Mouse (Mus musculus): Measurements from ENCODE around the gene Zfp607a. TPM values are rescaled to one million over a fixed set of nuclear protein-coding genes. Genes with fewer than 3 reads are reported as not detected.

Gene Zfp607a
- total and polyA plus RNA-seq, 3 experiments = 0.47 to 3.4 (median 2.5) TPM

DNA sequence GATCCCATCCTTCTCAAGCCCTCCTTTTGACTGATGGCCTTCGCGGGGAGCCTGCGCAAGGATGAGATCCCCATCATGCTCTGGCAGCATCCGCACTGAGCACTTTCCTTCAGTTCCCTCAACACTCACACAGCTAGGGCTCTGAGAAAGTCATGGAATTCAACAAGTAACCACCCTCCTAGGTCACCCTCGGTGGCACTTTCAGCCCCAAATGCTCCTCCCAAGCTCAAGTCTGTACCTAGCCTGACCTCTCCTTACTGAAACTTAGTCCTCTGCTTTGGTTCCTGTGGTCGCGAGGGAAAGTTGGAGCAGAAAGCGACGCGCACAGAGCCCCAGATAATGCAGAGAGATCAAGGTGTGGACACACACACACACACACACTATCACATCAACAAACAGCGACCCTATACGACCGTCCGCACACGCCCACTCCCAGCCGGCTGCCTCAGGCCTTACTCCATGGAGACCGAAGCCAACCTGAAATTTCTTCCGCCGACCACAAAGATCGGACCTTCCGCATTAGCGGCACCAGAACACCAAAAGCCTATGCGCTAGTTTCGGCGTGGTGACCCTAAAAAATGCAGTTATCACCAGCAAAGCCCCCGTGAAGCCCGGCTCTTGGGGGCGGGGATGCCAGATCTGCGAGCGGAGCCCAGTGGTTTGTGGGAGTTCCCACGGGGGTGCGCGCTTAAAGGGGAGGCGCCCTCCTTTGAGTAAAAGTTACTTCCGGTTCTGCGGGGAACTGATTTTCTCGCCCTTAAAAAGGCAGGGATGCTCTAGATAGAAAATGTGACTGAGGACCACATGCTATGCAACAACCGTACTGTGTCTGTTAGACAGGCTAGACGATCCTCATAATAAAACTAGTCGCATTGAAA is 71.7 kb downstream of the Zfp607a start, which contains the start of gene Zfp974:
Gene Zfp974 (minus strand): TSS at position 643 of the 878 bp plus-strand sequence.
- H3K36me3 ChIP-seq (ENCODE audit: control insufficient read depth, insufficient read depth, low read length) = no peaks in the 10 kb centered on the region
- H3K27ac ChIP-seq = peak within 1 kb of the TSS; percentile 54
- no peaks in the 10 kb centered on the region for H3K27me3 ChIP-seq (ENCODE audit: control insufficient read depth, insufficient read depth, low read length)
- no peaks in the 10 kb centered on the region for H3K79me2 ChIP-seq (replicated peaks; ENCODE audit: control insufficient read depth, insufficient read depth, low read length)
- peak within 1 kb of the TSS; percentile 73 for H3K4me3 ChIP-seq
- TF ChIP-seq CTCF (IDR thresholded peaks at IDR 0.05) (no peak), POLR2A (IDR thresholded peaks at IDR 0.05; ENCODE audit: insufficient read depth, low read depth, low read length) (0 out of 2 replicates have a peak, but pooled peaks have one; percentile 34), EP300 (IDR thresholded peaks at IDR 0.05; ENCODE audit: insufficient read depth, low read depth, low read length) (no peak)
- no peaks in the 10 kb centered on the region; the same call in 1 of the 2 replicates for H3K4me1 ChIP-seq (ENCODE audit: control insufficient read depth, insufficient read depth, low read length)
- H3K9ac ChIP-seq (ENCODE audit: low read depth, low read length) = peak within 1 kb of the TSS; percentile 68
- 4% methylated on average over 40 of the region's 40 CpGs for WGBS
- intact Hi-C loops (cut with DNase I) = loop anchor here (5.0 kb wide), 1 partner anchor 67 kb away; no protein-coding TSS in a partner anchor
- peak; percentile 69 for DNase-seq

Other genes starting within 250 kb of the Zfp607a start
- not detected for gene Ttc9b, start 203.6 kb upstream of the Zfp607a start, total RNA-seq (2021)
- gene Ttc9b, start 203.6 kb upstream of the Zfp607a start, polyA plus RNA-seq (2012; rRNA removed) = not detected in 2 replicates
- gene Map3k10, start 182.9 kb upstream of the Zfp607a start, total RNA-seq (2021) = 10 to 100 TPM; 20.6 to 21.7 TPM
- gene Map3k10, start 182.9 kb upstream of the Zfp607a start, polyA plus RNA-seq (2012; rRNA removed) = 13.5 and 14.6 TPM in 2 replicates
- gene Zfp607b, start 168.2 kb upstream of the Zfp607a start, total RNA-seq (2021) = under 1 TPM; 0.42 to 0.52 TPM
- 0.18 and 0.20 TPM in 2 replicates for gene Zfp607b, start 168.2 kb upstream of the Zfp607a start, polyA plus RNA-seq (2012; rRNA removed)
- gene Zfp60, start 126.1 kb upstream of the Zfp607a start, total RNA-seq (2021) = 1 to 10 TPM; 8.8 to 8.9 TPM
- gene Zfp60, start 126.1 kb upstream of the Zfp607a start, polyA plus RNA-seq (2012; rRNA removed) = 1.6 and 3.7 TPM in 2 replicates
- gene Zfp626, start 50.3 kb upstream of the Zfp607a start, total RNA-seq (2021) = 1 to 10 TPM; 5.1 to 5.2 TPM
- gene Zfp626, start 50.3 kb upstream of the Zfp607a start, polyA plus RNA-seq (2012; rRNA removed) = 0.68 and 1.4 TPM in 2 replicates
- gene Zfp59, start 18.9 kb upstream of the Zfp607a start, total RNA-seq (2021) = 1 to 10 TPM; 2.8 to 3.1 TPM
- gene Zfp59, start 18.9 kb upstream of the Zfp607a start, polyA plus RNA-seq (2012; rRNA removed) = 0.62 and 1.5 TPM in 2 replicates
- gene Zfp974, start 71.9 kb downstream of the Zfp607a start, total RNA-seq (2021) = 1 to 10 TPM; 4.3 to 4.4 TPM
- 1.6 and 1.8 TPM in 2 replicates for gene Zfp974, start 71.9 kb downstream of the Zfp607a start, polyA plus RNA-seq (2012; rRNA removed)
- 1 to 10 TPM; 8.0 to 8.6 TPM for gene Zfp780b, start 121.6 kb downstream of the Zfp607a start, total RNA-seq (2021)
- gene Zfp780b, start 121.6 kb downstream of the Zfp607a start, polyA plus RNA-seq (2012; rRNA removed) = 1.5 and 3.1 TPM in 2 replicates
- 1 to 10 TPM in 1 of 2 experiments, under 1 TPM in 1; 0.68 to 1.3 TPM for gene Zfp850, start 156.6 kb downstream of the Zfp607a start, total RNA-seq (2021)
- gene Zfp850, start 156.6 kb downstream of the Zfp607a start, polyA plus RNA-seq (2012; rRNA removed) = 0.23 TPM in 2 replicates
- gene Psmc4, start 192.6 kb downstream of the Zfp607a start, total RNA-seq (2021) = 10 to 100 TPM; 81.9 TPM
- 75.2 and 106 TPM in 2 replicates for gene Psmc4, start 192.6 kb downstream of the Zfp607a start, polyA plus RNA-seq (2012; rRNA removed)
- under 1 TPM in 1 of 2 experiments, not detected in 1; 0.26 TPM for gene Fcgbp, start 213.7 kb downstream of the Zfp607a start, total RNA-seq (2021)
- gene Fcgbp, start 213.7 kb downstream of the Zfp607a start, polyA plus RNA-seq (2012; rRNA removed) = 0.12 and 1.0 TPM in 2 replicates

Measured in heart, adult 2 months (tissue).